Mouse (Mus musculus) forebrain, embryonic 11.5 days (tissue): ENCODE data around the gene Kcna4. TPM values are rescaled to one million over a fixed set of nuclear protein-coding genes. Genes with fewer than 3 reads are reported as not detected.

Experiments
- polyA plus RNA-seq: library from polyadenylated mRNA; unstranded; fragments of >200 nt; fragmentation: Nextera tagmentation; extraction: Ambion mirVana; gene quantifications from 2 replicates; pipeline ENCODE4 v1.2.1, GENCODE M21; 2014

Gene Kcna4
- polyA plus RNA-seq, 1 experiment from 2014 or later = 0.21 TPM

Other genes starting within 250 kb of the Kcna4 start
- gene Fshb, start 231.0 kb upstream of the Kcna4 start, polyA plus RNA-seq = not detected in 2 replicates